Mouse (Mus musculus): ENCODE results near the gene Snx10. TPM values are rescaled to one million over a fixed set of nuclear protein-coding genes. Genes with fewer than 3 reads are reported as not detected.

Gene Snx10
- polyA plus RNA-seq, 1 experiment from 2014 or later = 15.8 TPM

DNA sequence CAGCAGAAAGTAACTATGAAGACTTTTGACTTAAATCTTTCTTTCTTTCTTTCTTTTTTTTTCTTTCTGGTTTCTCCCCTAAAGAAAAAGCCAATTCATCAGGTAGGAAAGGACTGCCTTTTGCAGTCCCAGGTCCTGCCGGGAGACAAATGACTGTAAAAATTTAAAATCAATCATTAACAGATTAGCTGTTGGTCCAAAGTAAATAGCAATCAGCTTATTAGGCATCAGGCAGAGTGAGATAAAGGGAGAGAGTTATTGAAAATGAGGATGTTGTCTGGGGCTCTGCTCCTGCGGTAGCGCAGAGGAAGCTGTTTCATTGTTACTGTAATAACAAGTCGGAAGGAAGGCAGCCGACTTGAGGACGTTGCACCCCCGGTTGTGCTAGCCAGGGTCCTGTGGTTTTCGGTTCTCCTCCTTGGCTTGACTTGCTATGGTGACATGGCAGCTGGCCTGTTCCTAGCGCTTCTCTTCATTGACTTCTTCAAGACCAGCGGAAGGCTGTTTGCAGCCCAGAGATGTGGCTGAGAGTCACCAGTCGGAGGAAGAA is 112.4 kb downstream of the Snx10 start:
- ATAC-seq = no peak
- ChIA-PET CTCF (no interaction called here), POLR2A (interaction anchor here (0.6 kb wide), 1 partner anchor 838 kb away, joined by 4 read pairs; no protein-coding TSS in a partner anchor)
- in situ Hi-C loops (cut with MboI; ENCODE audit: low pct_unique_long_range_greater_than_20kb) = no loop called here
- H3K27me3 ChIP-seq = peaks cover 2% of the 10 kb centered on the region
- DNase-seq (ENCODE audit: low read depth, low spot score) = no peak
- TF ChIP-seq CTCF (IDR thresholded peaks at IDR 0.05) = no peak

Other genes with a start within 250 kb of the Snx10 start
- 0.95 TPM for gene Nfe2l3, start 91.2 kb upstream of the Snx10 start, polyA plus RNA-seq (2021)
- 1,173 TPM for gene Hnrnpa2b1, start 54.0 kb upstream of the Snx10 start, polyA plus RNA-seq (2021)
- 156 TPM for gene Cbx3, start 53.5 kb upstream of the Snx10 start, polyA plus RNA-seq (2021)